Mouse (Mus musculus): ENCODE results near the gene Lrmp. TPM values are rescaled to one million over a fixed set of nuclear protein-coding genes. Genes with fewer than 3 reads are reported as not detected.

The Lrmp gene
- polyA plus RNA-seq, 1 experiment: 1.6 TPM

DNA sequence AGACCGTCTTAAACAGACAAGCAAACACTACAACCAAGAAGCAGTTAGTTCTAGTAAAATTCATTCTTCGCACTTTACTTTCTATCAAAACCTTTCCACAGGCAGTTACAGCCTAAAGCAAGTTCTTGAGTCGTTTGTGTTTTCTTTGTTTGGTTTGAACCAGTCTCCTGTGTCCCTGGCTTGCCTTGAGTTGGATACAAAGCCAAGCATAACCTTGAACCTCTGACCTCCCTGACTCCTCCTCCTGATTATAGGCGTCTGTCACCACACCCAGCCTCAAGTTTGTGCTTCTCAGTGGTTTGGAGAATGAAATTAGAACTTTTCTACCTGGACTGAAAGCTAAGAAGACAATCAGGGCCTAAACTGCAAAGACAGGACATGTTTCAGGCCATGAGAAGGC, 21.0 kb upstream of the Lrmp start:
- Histone ChIP-seq H3K27ac (ENCODE audit: insufficient read depth, low read length) (no peak overlapping the region), H3K4me1 (ENCODE audit: control insufficient read depth, insufficient read depth, low read length) (no peaks in the 10 kb centered on the region), H3K4me3 (ENCODE audit: insufficient read depth, low read length) (no peak overlapping the region)
- no peak for TF ChIP-seq POLR2A (IDR thresholded peaks at IDR 0.05; ENCODE audit: extremely low read depth, insufficient read depth, low read length)
- no peak for TF ChIP-seq CTCF (IDR thresholded peaks at IDR 0.05; ENCODE audit: extremely low read depth, insufficient read depth, low read length)

GRCm38 (mm10) chr6:145100923-145101322, 14.5 kb upstream of the Lrmp start:
- Histone ChIP-seq H3K27ac (ENCODE audit: insufficient read depth, low read length) (no peak overlapping the region), H3K4me3 (ENCODE audit: insufficient read depth, low read length) (no peak overlapping the region), H3K4me1 (ENCODE audit: control insufficient read depth, insufficient read depth, low read length) (no peaks in the 10 kb centered on the region)
- TF ChIP-seq CTCF (IDR thresholded peaks at IDR 0.05; ENCODE audit: extremely low read depth, insufficient read depth, low read length): no peak
- no peak for TF ChIP-seq POLR2A (IDR thresholded peaks at IDR 0.05; ENCODE audit: extremely low read depth, insufficient read depth, low read length)

- TF ChIP-seq CTCF (IDR thresholded peaks at IDR 0.05; ENCODE audit: extremely low read depth, insufficient read depth, low read length) (no peak), POLR2A (IDR thresholded peaks at IDR 0.05; ENCODE audit: extremely low read depth, insufficient read depth, low read length) (no peak)
- H3K4me3 ChIP-seq (ENCODE audit: insufficient read depth, low read length): no peak overlapping the region
Observed at GRCm38 (mm10) chr6:145104241-145104939, 11.1 kb upstream of the Lrmp start.

DNA sequence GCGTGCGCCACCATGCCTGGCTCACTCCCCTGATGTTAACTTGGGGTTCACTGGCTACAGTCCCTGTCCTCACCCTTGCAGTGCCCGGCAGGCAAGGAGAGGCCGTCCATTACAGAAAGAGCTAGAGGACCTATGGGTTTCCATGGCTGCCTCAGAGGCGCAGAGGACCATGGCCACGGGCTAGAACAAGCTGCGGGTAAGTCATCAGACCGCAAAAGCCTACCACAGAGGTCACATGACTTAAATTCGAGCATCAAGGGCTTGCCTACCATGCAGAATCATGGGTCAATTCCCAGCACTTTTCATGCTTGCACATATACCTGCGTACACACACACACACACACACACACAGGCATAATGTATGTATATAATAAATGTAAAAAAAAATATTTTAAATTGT, 10.0 kb upstream of the Lrmp start:
- no peak overlapping the region for H3K4me3 ChIP-seq (ENCODE audit: insufficient read depth, low read length)
- TF ChIP-seq CTCF (IDR thresholded peaks at IDR 0.05; ENCODE audit: extremely low read depth, insufficient read depth, low read length) (no peak), POLR2A (IDR thresholded peaks at IDR 0.05; ENCODE audit: extremely low read depth, insufficient read depth, low read length) (no peak)
- no peaks in the 10 kb centered on the region for H3K4me1 ChIP-seq (ENCODE audit: control insufficient read depth, insufficient read depth, low read length)
- H3K27ac ChIP-seq (ENCODE audit: insufficient read depth, low read length): no peak overlapping the region

More at GRCm38 (mm10) chr6:145104241-145104939, 11.1 kb upstream of the Lrmp start:
- H3K27ac ChIP-seq (ENCODE audit: insufficient read depth, low read length): no peak overlapping the region
- no peaks in the 10 kb centered on the region for H3K4me1 ChIP-seq (ENCODE audit: control insufficient read depth, insufficient read depth, low read length)

DNA sequence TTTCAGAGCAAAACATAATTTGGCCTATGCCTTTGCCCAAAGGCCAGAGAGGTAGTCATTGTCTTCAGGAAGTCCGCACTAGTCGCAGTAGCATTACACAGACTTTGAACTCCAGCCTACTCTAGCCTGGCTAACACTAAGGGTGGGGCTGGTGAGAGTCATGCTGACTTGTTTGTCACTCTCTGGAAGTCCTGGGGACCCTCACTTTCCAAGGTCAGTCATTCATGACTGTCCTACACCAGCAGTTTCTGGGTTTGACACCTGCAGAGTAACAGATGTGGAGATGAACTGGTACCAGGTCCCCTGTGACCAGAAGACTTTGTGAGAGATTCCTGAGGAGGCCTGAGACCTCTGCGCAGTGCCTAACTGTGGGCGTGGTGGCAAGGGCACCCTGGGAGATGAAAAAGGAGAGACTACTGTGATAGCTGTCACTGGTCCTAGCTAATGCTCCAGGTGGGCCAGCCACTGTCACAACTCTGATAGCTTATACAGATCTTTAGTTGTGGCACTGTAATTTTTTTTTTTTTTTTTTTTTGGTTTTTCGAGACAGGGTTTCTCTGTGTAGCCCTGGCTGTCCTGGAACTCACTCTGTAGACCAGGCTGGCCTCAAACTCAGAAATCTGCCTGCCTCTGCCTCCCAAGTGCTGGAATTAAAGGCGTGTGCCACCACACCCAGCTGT, 9.2 kb upstream of the Lrmp start:
- H3K4me1 ChIP-seq (ENCODE audit: control insufficient read depth, insufficient read depth, low read length): no peaks in the 10 kb centered on the region
- TF ChIP-seq POLR2A (IDR thresholded peaks at IDR 0.05; ENCODE audit: extremely low read depth, insufficient read depth, low read length): no peak
- no peak for TF ChIP-seq CTCF (IDR thresholded peaks at IDR 0.05; ENCODE audit: extremely low read depth, insufficient read depth, low read length)

GRCm38 (mm10) chr6:145110786-145111185, 4.7 kb upstream of the Lrmp start:
- Histone ChIP-seq H3K27ac (ENCODE audit: insufficient read depth, low read length) (no peak overlapping the region), H3K4me3 (ENCODE audit: insufficient read depth, low read length) (no peak overlapping the region), H3K4me1 (ENCODE audit: control insufficient read depth, insufficient read depth, low read length) (no peaks in the 10 kb centered on the region)
- TF ChIP-seq POLR2A (IDR thresholded peaks at IDR 0.05; ENCODE audit: extremely low read depth, insufficient read depth, low read length): no peak
- no peak for TF ChIP-seq CTCF (IDR thresholded peaks at IDR 0.05; ENCODE audit: extremely low read depth, insufficient read depth, low read length)

More for the DNA sequence above, 9.2 kb upstream of the Lrmp start:
- no peak overlapping the region for H3K4me3 ChIP-seq (ENCODE audit: insufficient read depth, low read length)
- H3K27ac ChIP-seq (ENCODE audit: insufficient read depth, low read length): no peak overlapping the region

DNA sequence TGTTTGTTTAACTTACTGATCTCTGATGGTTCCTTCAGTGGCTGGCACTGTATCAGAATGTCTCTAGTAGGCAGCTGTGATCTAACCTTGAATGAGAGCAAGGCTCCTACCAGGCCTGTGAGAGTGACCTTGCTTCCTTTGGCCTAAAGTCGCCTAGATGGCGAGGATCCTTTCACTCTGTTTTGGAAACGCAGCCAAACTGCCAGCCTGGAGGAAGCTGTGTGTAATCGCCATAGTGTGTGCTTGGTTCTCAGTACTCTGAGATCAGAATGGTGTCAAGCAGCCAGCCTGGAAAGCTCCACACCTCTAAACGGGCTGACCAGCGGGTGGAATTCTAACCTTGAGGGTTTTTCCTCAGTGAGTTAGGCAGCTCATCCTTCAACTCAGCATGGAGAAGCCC, 2.6 kb upstream of the Lrmp start:
- no peaks in the 10 kb centered on the region for H3K4me1 ChIP-seq (ENCODE audit: control insufficient read depth, insufficient read depth, low read length)
- H3K27ac ChIP-seq (ENCODE audit: insufficient read depth, low read length): no peak overlapping the region
- no peak overlapping the region for H3K4me3 ChIP-seq (ENCODE audit: insufficient read depth, low read length)
- TF ChIP-seq POLR2A (IDR thresholded peaks at IDR 0.05; ENCODE audit: extremely low read depth, insufficient read depth, low read length) (no peak), CTCF (IDR thresholded peaks at IDR 0.05; ENCODE audit: extremely low read depth, insufficient read depth, low read length) (no peak)

DNA sequence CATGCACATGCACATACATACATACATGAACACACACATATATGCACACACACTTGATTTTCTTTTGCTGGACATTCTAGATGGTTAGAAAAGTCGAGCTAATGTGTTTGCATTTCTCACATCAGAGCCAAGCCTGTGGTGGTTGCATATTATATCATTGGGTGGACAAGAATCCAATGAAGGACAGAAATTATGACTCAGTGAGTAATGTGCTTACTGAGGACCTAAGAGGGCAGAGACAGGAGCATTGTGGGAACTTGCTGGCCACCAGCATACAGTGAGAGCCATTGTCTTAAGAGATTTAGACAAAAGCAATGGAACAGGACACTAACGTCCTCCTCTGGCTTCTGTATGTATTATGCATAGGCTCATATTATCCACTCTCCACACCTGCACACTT, 892 bp upstream of the Lrmp start:
- H3K4me3 ChIP-seq (ENCODE audit: insufficient read depth, low read length): no peak overlapping the region
- TF ChIP-seq CTCF (IDR thresholded peaks at IDR 0.05; ENCODE audit: extremely low read depth, insufficient read depth, low read length) (no peak), POLR2A (IDR thresholded peaks at IDR 0.05; ENCODE audit: extremely low read depth, insufficient read depth, low read length) (no peak)
- no peaks in the 10 kb centered on the region for H3K4me1 ChIP-seq (ENCODE audit: control insufficient read depth, insufficient read depth, low read length)

DNA sequence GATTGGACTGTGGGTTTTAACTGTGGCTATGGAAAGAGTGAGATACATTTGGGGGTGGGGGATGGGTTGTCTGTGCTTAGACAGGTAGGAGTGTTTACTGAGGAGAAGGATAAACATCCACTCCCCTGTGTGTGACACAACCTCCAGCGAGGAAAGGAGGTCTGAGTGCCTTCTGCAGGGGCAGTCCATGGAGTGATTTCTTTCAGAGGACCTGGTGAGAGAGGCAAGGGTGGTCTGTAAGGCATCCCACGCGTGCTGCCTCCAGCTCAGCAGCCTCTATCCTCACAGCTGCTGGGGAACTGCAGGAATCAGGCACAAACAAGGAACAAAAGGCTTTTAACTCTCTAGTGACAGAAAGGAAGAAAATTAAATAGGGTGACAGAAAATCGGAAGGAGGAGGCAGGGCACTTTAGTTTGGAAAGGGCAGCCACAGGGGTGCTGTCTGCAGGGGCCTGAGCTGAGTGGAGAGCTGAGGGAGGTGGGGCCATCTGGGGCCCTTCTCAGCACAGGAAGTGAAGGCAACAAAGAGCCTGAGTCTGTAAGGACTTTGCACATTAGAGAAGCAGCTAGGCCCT, 732 bp downstream of the Lrmp start:
- Histone ChIP-seq H3K4me1 (ENCODE audit: control insufficient read depth, insufficient read depth, low read length) (no peaks in the 10 kb centered on the region), H3K27ac (ENCODE audit: insufficient read depth, low read length) (no peak overlapping the region), H3K4me3 (ENCODE audit: insufficient read depth, low read length) (no peak overlapping the region)
- no peak for TF ChIP-seq CTCF (IDR thresholded peaks at IDR 0.05; ENCODE audit: extremely low read depth, insufficient read depth, low read length)
- no peak for TF ChIP-seq POLR2A (IDR thresholded peaks at IDR 0.05; ENCODE audit: extremely low read depth, insufficient read depth, low read length)

More for the DNA sequence above, 892 bp upstream of the Lrmp start:
- H3K27ac ChIP-seq (ENCODE audit: insufficient read depth, low read length): no peak overlapping the region

DNA sequence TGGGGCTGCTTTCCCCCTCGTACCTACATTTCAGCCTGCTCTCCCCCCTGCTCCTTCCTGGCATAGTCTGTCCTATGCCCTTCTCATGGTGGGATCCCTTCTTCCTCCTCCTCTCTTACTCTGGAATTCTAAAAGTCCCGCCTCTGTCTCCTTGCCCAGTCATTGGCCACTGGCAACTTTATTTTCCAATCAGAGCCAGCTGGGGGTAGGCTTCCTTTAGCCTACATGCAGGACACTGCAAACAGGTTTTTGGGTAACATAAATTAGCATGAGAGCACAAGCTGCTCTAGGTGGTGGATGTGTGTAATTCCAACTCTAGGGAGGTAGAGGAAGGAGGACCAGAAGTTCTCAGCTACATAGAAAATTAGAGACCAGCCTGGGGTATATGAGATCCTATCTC, 4.6 kb downstream of the Lrmp start:
- H3K4me1 ChIP-seq (ENCODE audit: control insufficient read depth, insufficient read depth, low read length): no peaks in the 10 kb centered on the region
- H3K27ac ChIP-seq (ENCODE audit: insufficient read depth, low read length): no peak overlapping the region
- H3K4me3 ChIP-seq (ENCODE audit: insufficient read depth, low read length): no peak overlapping the region
- TF ChIP-seq CTCF (IDR thresholded peaks at IDR 0.05; ENCODE audit: extremely low read depth, insufficient read depth, low read length) (no peak), POLR2A (IDR thresholded peaks at IDR 0.05; ENCODE audit: extremely low read depth, insufficient read depth, low read length) (no peak)
